Mouse (Mus musculus) CD4-positive, CD25-positive, alpha-beta regulatory T cell (primary cell): ENCODE measurements around the gene Ttll9. TPM values are rescaled to one million over a fixed set of nuclear protein-coding genes. Genes with fewer than 3 reads are reported as not detected.

Experiments used
- polyA plus RNA-seq: library from polyadenylated mRNA; unstranded; fragments of 100-300 nt; shearing (Covaris generic); gene quantifications from one replicate; pipeline ENCODE4 v1.2.1, GENCODE M21; 2017

Ttll9 gene
- 0.60 TPM for polyA plus RNA-seq

GRCm38 (mm10) chr2:152962091-152962793 lies at the start of gene Ttll9:
Gene Ttll9 (plus strand): TSS chr2:152962485.

GRCm38 (mm10) chr2:152933048-152933447 lies 29.2 kb upstream of the Ttll9 start, which contains the start of gene Foxs1:
Gene Foxs1 (minus strand): TSS chr2:152933208.

GRCm38 (mm10) chr2:152951065-152951849 lies 11.0 kb upstream of the Ttll9 start, which contains the start of gene Dusp15:
Gene Dusp15 (minus strand): TSS chr2:152951698.

GRCm38 (mm10) chr2:153014758-153015593 lies 52.7 kb downstream of the Ttll9 start, which contains the start of gene Pdrg1:
Gene Pdrg1 (minus strand): TSS chr2:153015427.

GRCm38 (mm10) chr2:153031126-153032082 lies 69.1 kb downstream of the Ttll9 start, which contains the start of gene Xkr7:
Gene Xkr7 (plus strand): TSS chr2:153031852.

Other genes starting within 250 kb of the Ttll9 start
- 1.4 TPM for gene Id1, start 226.2 kb upstream of the Ttll9 start, polyA plus RNA-seq
- gene Cox4i2, start 208.3 kb upstream of the Ttll9 start, polyA plus RNA-seq: not detected
- gene Bcl2l1, start 130.8 kb upstream of the Ttll9 start, polyA plus RNA-seq: 67.2 TPM
- 2.8 TPM for gene Tpx2, start 114.5 kb upstream of the Ttll9 start, polyA plus RNA-seq
- not detected for gene Mylk2, start 51.1 kb upstream of the Ttll9 start, polyA plus RNA-seq
- gene Foxs1, start 29.3 kb upstream of the Ttll9 start, polyA plus RNA-seq: not detected
- not detected for gene Dusp15, start 10.8 kb upstream of the Ttll9 start, polyA plus RNA-seq
- gene Pdrg1, start 52.9 kb downstream of the Ttll9 start, polyA plus RNA-seq: 171 TPM
- gene Xkr7, start 69.4 kb downstream of the Ttll9 start, polyA plus RNA-seq: not detected
- not detected for gene Ccm2l, start 103.5 kb downstream of the Ttll9 start, polyA plus RNA-seq
- 1.0 TPM for gene Hck, start 146.0 kb downstream of the Ttll9 start, polyA plus RNA-seq
- gene Tm9sf4, start 198.8 kb downstream of the Ttll9 start, polyA plus RNA-seq: 53.7 TPM